Mouse (Mus musculus): ENCODE data around the gene Ech1. TPM values are rescaled to one million over a fixed set of nuclear protein-coding genes. Genes with fewer than 3 reads are reported as not detected.
"Not testable (repeated sequence)": the region's sequence is repeated elsewhere in the genome, so short reads cannot be mapped to it uniquely, and the experiment has no call there.

Ech1 gene
- polyA plus RNA-seq, 1 experiment, result 250 TPM

DNA sequence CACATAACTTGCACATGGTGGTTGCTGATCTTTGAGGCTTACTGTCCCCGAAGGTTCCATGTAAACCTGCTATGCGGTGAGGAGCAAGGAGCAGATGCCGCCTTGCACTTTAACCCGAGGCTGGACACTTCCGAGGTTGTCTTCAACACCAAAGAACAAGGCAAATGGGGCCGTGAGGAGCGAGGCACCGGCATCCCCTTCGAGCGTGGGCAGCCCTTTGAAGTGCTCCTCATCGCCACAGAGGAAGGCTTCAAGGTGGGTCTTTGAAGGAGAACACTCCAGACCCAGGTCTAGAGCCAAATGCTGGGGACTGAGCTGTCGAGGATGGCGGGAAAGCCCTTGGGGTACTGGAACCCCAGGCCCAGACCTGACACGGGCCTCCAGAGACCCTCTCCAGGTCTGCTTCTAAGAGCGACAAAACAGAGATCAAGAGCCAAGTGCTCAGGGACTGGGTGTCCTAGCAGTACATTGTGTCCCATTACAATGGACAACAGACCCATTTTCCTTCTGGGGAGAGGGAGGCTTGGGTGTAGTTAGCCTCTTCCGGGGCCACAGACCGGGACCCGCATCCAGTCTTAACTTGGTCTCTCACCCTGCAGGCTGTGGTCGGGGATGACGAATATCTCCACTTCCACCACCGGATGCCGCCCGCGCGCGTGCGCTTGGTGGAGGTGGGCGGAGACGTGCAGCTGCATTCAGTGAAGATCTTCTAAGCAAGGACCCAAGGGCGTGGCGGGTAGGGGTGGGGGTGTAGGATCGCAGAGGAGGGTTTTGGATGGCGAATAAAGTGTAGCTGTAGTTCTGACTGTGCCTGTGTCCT, 40.7 kb downstream of the Ech1 start:
- TF ChIP-seq POLR2A (IDR thresholded peaks at IDR 0.05; ENCODE audit: borderline replicate concordance, extremely low read depth, low read depth, low read length) (peak; percentile 59; the same call in 1 of the 2 replicates), CTCF (IDR thresholded peaks at IDR 0.05; ENCODE audit: insufficient read depth, low read length) (no peak)
- Histone ChIP-seq H3K4me3 (replicated peaks; ENCODE audit: extremely low read depth, low read depth, low read length) (peak overlapping the region; percentile 7), H3K4me1 (ENCODE audit: control insufficient read depth, insufficient read depth, low read length) (no peaks in the 10 kb centered on the region; the same call in 1 of the 2 replicates)
- peak; percentile 69 for DNase-seq
- WGBS, result 31% methylated on average over 33 of the region's 33 CpGs

GRCm38 (mm10) chr7:28866769-28867507, 41.9 kb downstream of the Ech1 start:
- TF ChIP-seq CTCF (IDR thresholded peaks at IDR 0.05; ENCODE audit: insufficient read depth, low read length) (no peak), POLR2A (IDR thresholded peaks at IDR 0.05; ENCODE audit: borderline replicate concordance, extremely low read depth, low read depth, low read length) (no peak; the same call in 1 of the 2 replicates)
- WGBS, result 83% methylated on average over 28 of the region's 28 CpGs

DNA sequence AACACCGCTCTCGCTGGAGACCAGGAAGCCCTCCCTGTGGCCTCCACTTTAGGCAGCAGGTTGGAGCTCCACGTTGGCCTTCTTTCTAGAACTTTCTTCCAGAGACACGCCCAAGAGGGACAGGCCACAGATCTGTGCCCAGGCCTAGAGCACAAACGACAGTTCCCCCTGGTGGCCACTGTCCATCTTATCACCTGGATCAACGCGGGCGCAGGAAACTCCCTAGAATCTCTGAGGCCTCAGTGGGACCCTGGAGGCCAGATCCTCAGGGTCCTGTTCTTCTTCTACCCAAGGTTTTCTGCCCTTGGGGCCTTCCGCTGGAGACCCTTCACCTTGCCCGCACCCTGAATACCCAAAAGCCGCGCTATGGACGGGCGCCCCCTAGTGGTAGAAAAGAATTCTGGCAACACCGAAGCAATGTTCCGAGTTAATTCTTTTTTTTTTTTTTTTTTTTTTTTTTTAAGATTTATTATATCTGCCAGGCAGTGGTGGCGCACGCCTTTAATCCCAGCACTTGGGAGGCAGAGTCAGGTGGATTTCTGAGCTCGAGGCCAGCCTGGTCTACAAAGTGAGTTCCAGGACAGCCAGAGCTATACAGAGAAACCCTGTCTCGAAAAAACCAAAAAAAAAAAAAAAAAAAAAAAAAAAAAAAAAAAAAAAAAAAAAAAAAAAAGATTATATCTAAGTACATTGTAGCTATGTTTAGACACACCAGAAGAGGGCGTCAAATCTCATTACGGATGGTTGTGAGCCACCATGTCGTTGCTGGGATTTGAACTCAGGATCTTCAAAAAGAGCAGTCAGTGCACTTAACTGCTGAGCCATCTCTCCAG, 42.7 kb downstream of the Ech1 start:
- H3K4me1 ChIP-seq (ENCODE audit: control insufficient read depth, insufficient read depth, low read length), result not testable (repeated sequence)
- H3K4me3 ChIP-seq (replicated peaks; ENCODE audit: extremely low read depth, low read depth, low read length), result peak overlapping the region; percentile 37
- TF ChIP-seq CTCF (IDR thresholded peaks at IDR 0.05; ENCODE audit: insufficient read depth, low read length), result peak; percentile 76
- peak; percentile 81 for DNase-seq
- 13% methylated on average over 23 of the region's 23 CpGs for WGBS

More at GRCm38 (mm10) chr7:28866769-28867507, 41.9 kb downstream of the Ech1 start:
- no peak for DNase-seq
- H3K4me3 ChIP-seq (replicated peaks; ENCODE audit: extremely low read depth, low read depth, low read length), result no peak overlapping the region
- H3K4me1 ChIP-seq (ENCODE audit: control insufficient read depth, insufficient read depth, low read length), result no peaks in the 10 kb centered on the region; the same call in 1 of the 2 replicates

GRCm38 (mm10) chr7:28870901-28871664, 46.1 kb downstream of the Ech1 start:
- Histone ChIP-seq H3K4me1 (ENCODE audit: control insufficient read depth, insufficient read depth, low read length) (no peaks in the 10 kb centered on the region; the same call in 1 of the 2 replicates), H3K4me3 (replicated peaks; ENCODE audit: extremely low read depth, low read depth, low read length) (no peak overlapping the region)
- DNase-seq, result no peak
- no peak for TF ChIP-seq CTCF (IDR thresholded peaks at IDR 0.05; ENCODE audit: insufficient read depth, low read length)
- no peak for TF ChIP-seq POLR2A (IDR thresholded peaks at IDR 0.05; ENCODE audit: borderline replicate concordance, extremely low read depth, low read depth, low read length)
- 77% methylated on average over 24 of the region's 24 CpGs for WGBS

DNA sequence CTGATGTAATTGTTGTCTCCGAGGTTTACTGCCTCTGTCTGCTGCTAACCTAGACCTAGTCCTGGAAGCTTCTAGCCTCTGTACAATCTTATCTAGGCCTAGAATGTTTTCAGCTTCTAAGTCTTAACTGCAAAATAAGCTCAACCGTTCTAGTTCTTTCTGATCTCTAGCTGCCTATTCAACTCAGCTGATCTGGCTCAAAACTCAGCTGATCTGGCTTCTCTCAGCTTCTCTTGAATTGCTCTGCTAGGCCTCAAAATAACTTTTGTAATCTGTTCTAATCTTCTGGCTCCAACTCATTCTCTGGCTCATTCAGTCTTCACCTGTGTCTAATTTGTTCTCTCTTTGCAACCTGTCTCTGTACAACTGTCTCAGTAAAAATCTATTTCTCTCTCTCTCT, 49.5 kb downstream of the Ech1 start:
- Histone ChIP-seq H3K4me3 (replicated peaks; ENCODE audit: extremely low read depth, low read depth, low read length) (no peak overlapping the region), H3K4me1 (ENCODE audit: control insufficient read depth, insufficient read depth, low read length) (no peaks in the 10 kb centered on the region)
- DNase-seq, result no peak
- 81% methylated on average over 2 of the region's 2 CpGs for WGBS
- TF ChIP-seq POLR2A (IDR thresholded peaks at IDR 0.05; ENCODE audit: borderline replicate concordance, extremely low read depth, low read depth, low read length) (no peak), CTCF (IDR thresholded peaks at IDR 0.05; ENCODE audit: insufficient read depth, low read length) (no peak)

DNA sequence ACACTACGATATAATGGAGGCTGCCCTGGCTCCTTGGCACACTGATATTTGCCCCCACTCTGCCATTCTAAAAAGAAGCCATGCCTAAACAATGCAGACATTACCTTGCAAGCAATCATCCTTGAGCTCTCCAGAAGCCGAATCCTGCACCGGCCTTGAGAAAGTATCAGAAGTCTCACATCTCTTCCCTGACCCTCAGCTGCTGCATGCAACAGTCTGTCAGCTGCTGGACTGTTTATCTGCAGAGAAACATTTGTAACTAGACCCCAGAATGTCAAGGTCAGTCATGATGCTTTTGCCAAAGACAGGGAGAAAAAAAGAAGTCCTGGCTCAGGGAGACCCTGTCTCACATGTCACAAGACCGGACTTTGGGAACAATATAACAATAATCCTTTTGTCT, 51.1 kb downstream of the Ech1 start:
- no peaks in the 10 kb centered on the region for H3K4me1 ChIP-seq (ENCODE audit: control insufficient read depth, insufficient read depth, low read length)
- DNase-seq, result no peak
- H3K4me3 ChIP-seq (replicated peaks; ENCODE audit: extremely low read depth, low read depth, low read length), result no peak overlapping the region
- 72% methylated on average over 4 of the region's 4 CpGs for WGBS
- TF ChIP-seq POLR2A (IDR thresholded peaks at IDR 0.05; ENCODE audit: borderline replicate concordance, extremely low read depth, low read depth, low read length) (no peak), CTCF (IDR thresholded peaks at IDR 0.05; ENCODE audit: insufficient read depth, low read length) (no peak)

DNA sequence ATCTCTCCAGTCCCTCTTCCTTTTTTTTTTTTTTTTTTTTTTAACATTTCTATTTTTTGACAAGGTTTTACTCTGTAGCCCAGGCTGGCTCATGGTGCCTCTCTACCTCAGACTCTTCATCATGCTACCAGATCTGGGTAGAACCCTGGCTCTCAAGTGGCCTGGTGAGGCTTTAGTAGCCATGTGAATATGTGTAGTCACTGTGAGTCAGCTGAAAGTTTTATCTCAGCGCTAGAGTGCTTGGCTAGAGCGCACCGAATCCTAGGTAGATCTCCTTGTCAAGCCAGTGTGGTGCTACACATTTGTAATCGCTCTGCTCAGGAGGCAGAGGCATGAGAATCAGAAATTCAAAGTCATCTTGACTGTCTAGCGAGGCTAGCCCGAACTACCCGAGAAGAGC, 52.1 kb downstream of the Ech1 start:
- DNase-seq, result no peak
- no peaks in the 10 kb centered on the region for H3K4me1 ChIP-seq (ENCODE audit: control insufficient read depth, insufficient read depth, low read length)
- WGBS, result 75% methylated on average over 7 of the region's 7 CpGs
- no peak overlapping the region for H3K4me3 ChIP-seq (replicated peaks; ENCODE audit: extremely low read depth, low read depth, low read length)
- TF ChIP-seq POLR2A (IDR thresholded peaks at IDR 0.05; ENCODE audit: borderline replicate concordance, extremely low read depth, low read depth, low read length) (no peak), CTCF (IDR thresholded peaks at IDR 0.05; ENCODE audit: insufficient read depth, low read length) (no peak)

- WGBS, result 83% methylated on average over 4 of the region's 4 CpGs
- Histone ChIP-seq H3K4me3 (replicated peaks; ENCODE audit: extremely low read depth, low read depth, low read length) (no peak overlapping the region), H3K4me1 (ENCODE audit: control insufficient read depth, insufficient read depth, low read length) (no peaks in the 10 kb centered on the region)
- DNase-seq, result no peak
- TF ChIP-seq POLR2A (IDR thresholded peaks at IDR 0.05; ENCODE audit: borderline replicate concordance, extremely low read depth, low read depth, low read length) (no peak), CTCF (IDR thresholded peaks at IDR 0.05; ENCODE audit: insufficient read depth, low read length) (no peak)
Measured at GRCm38 (mm10) chr7:28877856-28878255, 52.8 kb downstream of the Ech1 start.
